Mouse (Mus musculus) layer of hippocampus, adult 9-10 months (tissue): Measurements from ENCODE around the gene Prm3.

Experiments used
- DNase-seq: peaks from one replicate; pipeline ENCODE4 v3.0.0; 2022; ENCODE audit warnings: low spot score

Gene Prm3

DNA sequence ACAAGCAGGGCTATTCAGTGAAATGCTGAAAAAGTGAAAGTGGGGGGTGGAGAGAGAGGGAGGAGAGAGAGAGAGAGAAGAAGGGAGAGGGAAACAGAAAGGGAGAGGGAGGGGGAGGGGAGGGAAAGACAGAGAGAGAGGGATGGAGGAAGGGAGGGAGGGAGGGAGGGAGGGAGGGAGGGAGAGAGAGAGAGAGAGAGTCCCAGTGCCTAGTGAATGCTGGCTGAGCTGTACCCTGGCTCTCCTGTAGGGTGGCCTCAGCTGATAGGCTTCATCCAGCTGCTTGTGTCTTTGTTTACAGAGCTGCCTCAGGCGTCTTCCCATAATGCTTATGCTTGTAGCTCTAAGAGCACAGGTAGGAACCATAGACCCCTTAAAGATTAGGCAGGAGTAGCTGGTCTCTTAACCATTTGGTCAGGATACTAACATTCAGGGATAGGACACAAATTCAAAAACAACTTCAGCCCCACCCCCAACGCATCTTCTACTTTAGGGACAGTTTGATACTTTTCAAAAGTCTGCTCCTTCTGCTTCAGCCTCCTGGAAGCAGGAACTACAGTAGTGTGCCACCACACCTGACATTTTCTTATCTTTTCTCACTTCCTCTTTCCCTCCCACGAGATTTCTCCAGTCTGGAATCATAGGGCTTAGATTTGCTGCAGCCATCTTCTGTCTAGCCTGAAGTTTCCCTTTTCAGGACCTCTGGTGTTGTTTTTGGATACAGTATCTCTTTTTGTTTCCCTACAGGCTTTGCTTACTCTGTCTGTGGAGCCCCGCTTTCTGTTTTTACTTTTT lies 20.0 kb downstream of the Prm3 start:
- DNase-seq: no peak

DNA sequence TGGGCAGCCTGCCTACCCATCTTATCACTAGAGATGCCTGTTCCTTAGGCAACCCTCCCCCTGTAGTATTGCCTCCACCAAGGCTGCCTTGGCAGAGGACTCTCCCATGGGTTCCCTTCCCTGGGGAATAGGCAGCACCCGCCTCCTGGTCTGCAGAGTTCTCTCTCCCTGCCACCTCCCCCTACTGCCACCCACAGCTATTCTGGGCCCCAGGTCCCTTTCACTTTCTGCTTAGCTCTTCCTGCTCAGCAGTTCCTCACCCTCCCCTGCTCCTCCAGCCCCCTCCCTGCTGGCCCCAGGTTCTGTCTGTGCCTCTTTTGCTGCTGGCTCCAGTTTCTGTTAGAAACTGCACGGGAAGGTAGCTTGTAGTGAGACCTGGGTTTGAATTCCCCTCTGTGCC lies 21.1 kb downstream of the Prm3 start:
- no peak for DNase-seq

DNA sequence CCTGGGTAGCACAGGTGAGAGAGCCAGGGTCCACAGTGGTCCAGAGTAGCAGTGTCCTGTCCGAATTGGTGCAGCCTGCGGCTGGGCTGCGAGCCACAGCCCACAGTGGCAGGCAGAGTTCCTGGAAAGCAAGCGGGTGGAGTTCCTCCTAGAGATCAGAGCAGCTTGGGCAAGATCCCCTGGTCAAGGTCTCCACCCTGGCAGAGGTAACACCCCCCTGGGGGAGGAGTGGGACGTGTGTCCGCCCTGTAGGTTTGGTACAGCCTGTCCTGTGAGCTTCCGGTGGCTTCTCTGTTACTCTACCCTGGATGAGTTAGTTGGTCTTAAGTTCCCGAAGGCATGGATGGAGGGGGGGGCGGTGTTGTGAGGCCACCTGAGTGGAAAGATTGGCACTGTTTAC lies 21.9 kb downstream of the Prm3 start:
- DNase-seq: no peak

DNA sequence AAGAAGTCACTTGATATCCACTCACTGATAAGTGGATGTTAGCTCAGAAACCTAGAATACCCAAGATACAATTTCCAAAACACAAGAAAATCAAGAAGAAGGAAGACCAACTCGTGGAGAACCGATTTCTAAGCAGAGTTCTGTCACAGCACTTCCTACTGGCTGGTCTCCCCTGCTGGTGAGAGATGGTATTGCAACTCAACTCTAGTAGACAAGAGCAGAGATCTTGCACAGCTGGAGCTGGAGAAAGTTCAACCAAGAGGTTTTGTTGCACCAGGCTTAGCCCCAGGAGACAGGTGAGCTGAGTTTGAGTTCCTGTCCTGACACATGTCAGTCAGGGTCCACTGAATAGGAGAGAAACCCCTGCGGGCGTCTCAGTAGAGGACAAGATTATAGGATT lies 23.6 kb downstream of the Prm3 start:
- peak; percentile 42 for DNase-seq

DNA sequence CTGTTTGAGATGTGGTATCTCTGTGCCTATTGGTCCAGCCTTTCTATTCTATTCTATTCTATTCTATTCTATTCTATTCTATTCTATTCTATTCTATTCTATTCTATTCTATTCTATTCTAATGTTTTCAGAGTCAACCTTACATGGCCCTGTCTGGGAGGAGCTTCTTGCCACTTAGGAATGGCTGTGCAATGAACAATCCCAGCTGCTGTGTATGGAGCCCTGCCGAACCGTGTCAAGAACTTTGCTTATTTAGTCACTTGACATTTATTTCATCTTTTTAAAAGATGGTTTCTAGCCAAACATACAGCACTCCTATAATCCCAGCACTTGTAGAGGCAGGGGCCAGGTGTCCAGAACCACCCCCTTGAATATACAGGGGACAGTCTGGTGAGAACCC lies 26.4 kb downstream of the Prm3 start:
- DNase-seq: no peak

DNA sequence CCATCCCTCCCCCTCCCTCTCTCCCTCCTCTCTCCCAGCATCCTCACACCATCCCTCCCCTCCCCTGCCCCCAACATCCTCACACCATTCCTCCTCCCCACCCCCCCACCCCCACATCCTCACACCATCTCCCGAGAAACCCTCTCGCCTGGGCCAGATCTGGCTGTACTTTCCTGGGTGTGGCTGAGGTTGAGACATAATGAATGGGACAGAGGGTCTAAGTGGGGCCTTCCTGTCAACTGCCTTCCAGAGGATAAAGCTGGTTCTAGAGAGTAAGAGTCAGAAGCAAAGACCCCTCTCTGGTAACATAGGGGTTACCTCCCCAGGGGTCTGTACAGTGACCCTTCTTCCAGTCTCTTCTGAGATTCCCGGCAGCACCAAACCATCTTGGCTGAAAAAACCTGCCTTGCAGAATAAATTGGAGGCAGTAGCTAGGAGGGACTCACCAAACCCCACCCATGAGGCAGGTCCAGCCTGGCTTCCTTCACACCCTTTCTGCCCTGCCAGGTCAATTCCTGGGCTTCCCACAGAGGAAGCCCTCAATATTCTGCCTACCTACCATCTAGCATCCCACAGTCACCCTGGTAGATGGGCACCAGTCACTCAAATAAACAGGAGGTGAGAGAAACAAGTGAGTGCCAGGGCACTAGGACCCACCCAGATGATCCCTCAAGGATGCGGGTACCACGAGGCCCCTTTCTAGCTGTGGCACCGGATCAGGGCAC lies 27.0 kb downstream of the Prm3 start:
- no peak for DNase-seq

DNA sequence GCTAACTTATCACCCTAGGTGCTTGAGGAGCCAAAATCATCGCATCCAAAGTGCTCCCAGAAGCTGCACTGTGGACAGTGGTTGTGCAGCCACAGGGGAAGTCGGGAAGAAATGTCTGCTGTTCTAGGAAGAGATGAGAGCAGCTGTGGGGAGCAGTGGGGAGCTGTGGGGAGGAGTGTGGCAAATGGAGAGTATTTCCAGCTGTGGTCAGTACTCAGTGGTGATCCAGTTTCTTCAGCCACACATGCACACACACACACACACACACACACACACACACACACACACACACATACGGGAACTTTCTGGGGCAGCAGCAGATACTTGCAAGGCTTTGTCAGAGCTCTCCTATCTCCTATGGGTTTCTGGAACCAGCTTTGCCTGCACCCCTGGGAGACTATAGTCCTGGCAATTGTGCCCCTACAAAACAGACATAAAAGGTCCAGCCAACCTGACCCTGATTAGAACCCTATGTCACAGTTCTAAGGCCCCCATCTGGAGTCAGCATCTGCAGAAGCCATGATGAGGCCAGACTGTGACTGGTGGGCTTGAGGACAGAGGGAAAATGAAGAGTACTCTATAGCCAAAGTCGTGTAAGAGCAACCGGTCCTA lies 28.0 kb downstream of the Prm3 start:
- DNase-seq: no peak

DNA sequence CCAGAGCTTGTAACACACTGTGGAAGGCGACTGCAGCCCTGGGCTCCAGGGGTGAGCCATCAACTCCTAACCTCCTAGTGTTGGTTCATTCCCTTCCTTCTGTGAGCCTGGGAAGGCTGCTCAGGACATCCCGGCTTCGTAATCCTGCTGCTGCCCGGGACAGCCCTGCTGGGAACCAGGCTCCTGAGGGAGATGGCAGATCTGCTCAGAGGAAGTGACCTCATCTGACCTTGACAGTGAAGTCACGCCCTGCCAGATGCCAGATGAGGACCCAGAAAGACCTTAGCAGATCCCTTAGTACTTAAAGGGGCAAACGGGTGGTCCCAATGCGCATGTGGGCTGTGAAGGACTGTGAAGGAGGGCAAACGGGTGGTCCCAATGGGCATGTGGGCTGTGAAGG lies 29.5 kb downstream of the Prm3 start:
- no peak for DNase-seq

DNA sequence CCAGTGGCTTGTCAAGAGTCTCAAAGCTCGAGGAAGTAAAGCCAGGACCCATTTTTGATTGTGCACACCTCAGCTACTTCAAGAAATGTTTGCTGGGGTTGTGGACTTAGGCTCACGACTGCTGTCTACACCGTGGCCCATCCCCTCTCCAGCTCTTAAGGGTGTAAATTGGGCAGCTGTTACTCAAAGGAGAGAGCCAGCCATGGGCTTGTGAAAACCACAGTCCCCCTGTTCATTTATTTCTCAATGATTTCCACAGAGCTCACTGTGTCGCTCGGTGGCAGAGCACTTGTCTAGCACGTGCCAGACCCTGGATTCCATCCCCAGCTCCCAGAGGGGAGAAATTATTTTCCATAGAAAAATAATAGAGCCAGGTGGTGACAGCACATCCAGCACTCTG lies 34.5 kb downstream of the Prm3 start:
- DNase-seq: no peak

DNA sequence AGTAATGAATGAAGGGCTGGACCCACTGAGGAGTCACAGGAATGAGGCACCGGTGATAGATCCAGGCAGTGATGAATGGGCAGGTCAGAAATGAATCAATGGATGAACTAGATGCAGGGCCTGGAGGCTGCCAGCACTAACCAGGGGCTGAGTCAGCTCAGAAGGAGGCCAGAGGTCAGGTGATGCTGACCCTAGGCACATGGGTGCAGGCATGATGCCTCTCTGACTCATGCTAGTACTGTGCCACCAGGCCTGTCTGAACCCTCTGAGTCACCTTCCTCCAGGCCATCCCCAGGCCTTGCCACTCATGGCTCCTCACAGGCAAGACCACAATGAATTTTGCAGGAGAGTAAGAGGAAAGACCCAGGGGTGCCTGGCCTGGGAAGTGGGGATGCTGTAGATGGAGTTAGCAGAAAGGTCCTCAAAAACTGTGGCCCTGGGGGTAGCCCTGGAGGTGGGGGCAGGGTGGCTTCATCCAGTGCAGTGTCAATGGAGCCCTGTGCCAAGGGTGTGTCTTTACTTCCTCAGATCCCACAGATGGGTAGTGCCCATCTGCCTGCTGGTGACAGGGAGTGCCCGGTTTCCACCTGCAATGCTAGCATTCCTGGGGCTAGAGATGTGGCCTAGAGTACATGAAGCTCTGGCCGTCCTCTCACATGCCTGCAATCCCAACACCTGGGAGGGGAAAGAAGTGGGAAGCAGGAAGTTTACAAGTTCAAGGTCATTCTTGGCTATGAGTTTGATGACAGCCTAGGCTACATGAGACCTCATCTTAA lies 36.0 kb downstream of the Prm3 start:
- DNase-seq: no peak

DNA sequence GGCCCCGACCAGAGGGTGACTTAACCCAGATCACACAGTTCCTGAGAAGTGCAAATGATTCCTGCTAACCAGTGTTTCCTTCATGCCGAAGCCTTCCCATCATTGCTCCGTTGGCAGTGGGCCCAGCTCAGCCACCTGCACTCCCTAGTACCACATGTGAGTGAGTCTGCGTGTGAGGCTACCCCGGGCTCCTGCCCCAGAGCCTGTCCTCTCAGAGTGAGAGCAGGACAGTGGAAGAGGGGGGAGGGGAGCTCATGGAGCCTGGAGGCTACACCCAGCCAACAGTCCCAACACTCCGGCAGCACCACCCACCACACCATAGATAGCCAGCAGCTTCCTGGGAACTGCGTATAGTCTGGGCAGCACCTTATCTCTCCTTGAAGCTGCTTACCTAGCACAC lies 40.9 kb downstream of the Prm3 start:
- no peak for DNase-seq

DNA sequence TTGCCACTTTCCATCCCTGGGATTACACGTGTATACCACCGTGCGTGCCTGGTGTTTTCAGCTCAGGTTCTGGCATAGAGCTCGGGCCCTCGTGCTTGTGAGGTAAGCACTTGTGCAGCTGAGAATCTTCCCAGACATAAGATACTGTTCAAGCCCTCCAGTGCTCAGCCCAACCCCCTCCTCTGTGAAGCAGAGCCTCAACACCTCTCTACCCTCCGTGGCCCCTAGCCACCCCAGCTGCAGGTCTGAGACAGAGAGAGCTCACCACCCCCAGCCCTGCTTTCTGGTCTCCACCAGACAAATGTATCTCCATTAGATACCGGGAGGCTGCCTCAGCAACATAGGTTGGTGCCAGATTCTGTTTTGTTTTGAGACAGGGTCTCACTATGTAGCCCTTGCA lies 41.5 kb downstream of the Prm3 start:
- no peak for DNase-seq

DNA sequence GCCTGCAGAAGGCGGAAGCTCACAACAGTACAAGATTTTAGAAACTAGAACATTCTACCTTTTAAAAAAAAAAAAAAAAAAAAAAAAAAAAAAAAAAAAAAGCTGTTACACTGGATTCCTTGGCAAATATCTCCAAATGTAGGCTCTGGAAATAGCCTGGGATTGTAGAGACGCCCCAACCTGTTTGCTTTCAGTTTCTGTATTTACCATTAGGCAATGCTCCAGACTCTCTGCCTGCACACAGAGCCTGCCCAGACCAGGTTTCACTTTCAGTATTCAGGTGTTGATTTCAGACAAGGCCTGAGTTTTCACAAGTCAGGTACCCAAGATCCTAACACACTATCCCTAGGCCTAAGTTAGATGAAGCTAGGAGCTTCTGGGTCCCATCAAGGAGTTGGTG lies 49.6 kb downstream of the Prm3 start:
- DNase-seq: no peak
